Mouse (Mus musculus): Measurements from ENCODE around the gene Vezf1. TPM values are rescaled to one million over a fixed set of nuclear protein-coding genes. Genes with fewer than 3 reads are reported as not detected.

The Vezf1 gene
- polyA plus RNA-seq, 1 experiment from 2014 or later, result 69.9 TPM

GRCm38 (mm10) chr11:88110031-88110594 lies 42.0 kb downstream of the Vezf1 start:
- Histone ChIP-seq H3K9ac (replicated peaks; ENCODE audit: low read length) (no peak overlapping the region), H3K36me3 (ENCODE audit: control insufficient read depth, insufficient read depth, low read length) (no peaks in the 10 kb centered on the region), H3K4me2 (ENCODE audit: low read length) (no peak overlapping the region), H3K4me3 (replicated peaks; ENCODE audit: low read depth, low read length) (no peak overlapping the region), H3K4me1 (ENCODE audit: control insufficient read depth, insufficient read depth, low read length) (peaks cover 20% of the 10 kb centered on the region), H3K9me3 (ENCODE audit: control insufficient read depth, low read length) (no peaks in the 10 kb centered on the region), H3K27me3 (ENCODE audit: control insufficient read depth, insufficient read depth, low read length) (no peaks in the 10 kb centered on the region), H3K27ac (replicated peaks; ENCODE audit: low read depth, low read length) (no peak overlapping the region)
- no peak for ATAC-seq (ENCODE audit: low FRiP score, low TSS enrichment)
- DNase-seq, result no peak
- 73% methylated on average over 9 of the region's 9 CpGs for WGBS

GRCm38 (mm10) chr11:88112078-88112477 lies 44.0 kb downstream of the Vezf1 start:
- DNase-seq, result no peak
- Histone ChIP-seq H3K4me3 (replicated peaks; ENCODE audit: low read depth, low read length) (no peak overlapping the region), H3K4me2 (ENCODE audit: low read length) (no peak overlapping the region), H3K36me3 (ENCODE audit: control insufficient read depth, insufficient read depth, low read length) (no peaks in the 10 kb centered on the region), H3K4me1 (ENCODE audit: control insufficient read depth, insufficient read depth, low read length) (peaks cover 22% of the 10 kb centered on the region), H3K27ac (replicated peaks; ENCODE audit: low read depth, low read length) (no peak overlapping the region), H3K9me3 (ENCODE audit: control insufficient read depth, low read length) (no peaks in the 10 kb centered on the region), H3K9ac (replicated peaks; ENCODE audit: low read length) (no peak overlapping the region), H3K27me3 (ENCODE audit: control insufficient read depth, insufficient read depth, low read length) (no peaks in the 10 kb centered on the region)
- no peak for ATAC-seq (ENCODE audit: low FRiP score, low TSS enrichment)
- 59% methylated on average over 13 of the region's 13 CpGs for WGBS

GRCm38 (mm10) chr11:88112677-88113333 lies 44.7 kb downstream of the Vezf1 start:
- WGBS, result 76% methylated on average over 7 of the region's 7 CpGs
- H3K4me1 ChIP-seq (ENCODE audit: control insufficient read depth, insufficient read depth, low read length), result peaks cover 30% of the 10 kb centered on the region
- ATAC-seq (ENCODE audit: low FRiP score, low TSS enrichment), result no peak

GRCm38 (mm10) chr11:88113543-88114271 lies 45.6 kb downstream of the Vezf1 start:
- Histone ChIP-seq H3K4me2 (ENCODE audit: low read length) (no peak overlapping the region), H3K36me3 (ENCODE audit: control insufficient read depth, insufficient read depth, low read length) (no peaks in the 10 kb centered on the region), H3K9ac (replicated peaks; ENCODE audit: low read length) (no peak overlapping the region), H3K27ac (replicated peaks; ENCODE audit: low read depth, low read length) (no peak overlapping the region; the same call in 1 of the 2 replicates), H3K9me3 (ENCODE audit: control insufficient read depth, low read length) (no peaks in the 10 kb centered on the region), H3K4me3 (replicated peaks; ENCODE audit: low read depth, low read length) (no peak overlapping the region), H3K4me1 (ENCODE audit: control insufficient read depth, insufficient read depth, low read length) (peaks cover 39% of the 10 kb centered on the region), H3K27me3 (ENCODE audit: control insufficient read depth, insufficient read depth, low read length) (no peaks in the 10 kb centered on the region)
- no peak for DNase-seq
- WGBS, result 58% methylated on average over 6 of the region's 6 CpGs
- no peak for ATAC-seq (ENCODE audit: low FRiP score, low TSS enrichment)

More at GRCm38 (mm10) chr11:88112677-88113333, 44.7 kb downstream of the Vezf1 start:
- H3K9ac ChIP-seq (replicated peaks; ENCODE audit: low read length), result no peak overlapping the region
- no peak overlapping the region for H3K4me3 ChIP-seq (replicated peaks; ENCODE audit: low read depth, low read length)
- no peaks in the 10 kb centered on the region for H3K36me3 ChIP-seq (ENCODE audit: control insufficient read depth, insufficient read depth, low read length)
- H3K9me3 ChIP-seq (ENCODE audit: control insufficient read depth, low read length), result no peaks in the 10 kb centered on the region
- no peaks in the 10 kb centered on the region for H3K27me3 ChIP-seq (ENCODE audit: control insufficient read depth, insufficient read depth, low read length)
- no peak overlapping the region for H3K4me2 ChIP-seq (ENCODE audit: low read length)
- DNase-seq, result no peak
- no peak overlapping the region for H3K27ac ChIP-seq (replicated peaks; ENCODE audit: low read depth, low read length)

GRCm38 (mm10) chr11:88114871-88115301 lies 46.8 kb downstream of the Vezf1 start:
- no peaks in the 10 kb centered on the region for H3K36me3 ChIP-seq (ENCODE audit: control insufficient read depth, insufficient read depth, low read length)
- ATAC-seq (ENCODE audit: low FRiP score, low TSS enrichment) (no peak), DNase-seq (peak; percentile 46)
- H3K4me1 ChIP-seq (ENCODE audit: control insufficient read depth, insufficient read depth, low read length), result peaks cover 50% of the 10 kb centered on the region
- 26% methylated on average over 8 of the region's 8 CpGs for WGBS
- H3K4me2 ChIP-seq (ENCODE audit: low read length), result 0 out of 2 replicates have a peak overlapping the region, but pooled peaks have one; percentile 6
- no peak overlapping the region for H3K9ac ChIP-seq (replicated peaks; ENCODE audit: low read length)
- H3K27ac ChIP-seq (replicated peaks; ENCODE audit: low read depth, low read length), result peak overlapping the region; percentile 49
- H3K9me3 ChIP-seq (ENCODE audit: control insufficient read depth, low read length), result no peaks in the 10 kb centered on the region
- H3K27me3 ChIP-seq (ENCODE audit: control insufficient read depth, insufficient read depth, low read length), result no peaks in the 10 kb centered on the region
- no peak overlapping the region for H3K4me3 ChIP-seq (replicated peaks; ENCODE audit: low read depth, low read length)

- Histone ChIP-seq H3K9ac (replicated peaks; ENCODE audit: low read length) (no peak overlapping the region), H3K27me3 (ENCODE audit: control insufficient read depth, insufficient read depth, low read length) (no peaks in the 10 kb centered on the region), H3K27ac (replicated peaks; ENCODE audit: low read depth, low read length) (no peak overlapping the region), H3K4me3 (replicated peaks; ENCODE audit: low read depth, low read length) (no peak overlapping the region), H3K4me1 (ENCODE audit: control insufficient read depth, insufficient read depth, low read length) (peaks cover 58% of the 10 kb centered on the region), H3K36me3 (ENCODE audit: control insufficient read depth, insufficient read depth, low read length) (no peaks in the 10 kb centered on the region), H3K4me2 (ENCODE audit: low read length) (no peak overlapping the region), H3K9me3 (ENCODE audit: control insufficient read depth, low read length) (no peaks in the 10 kb centered on the region)
- 92% methylated on average over 6 of the region's 6 CpGs for WGBS
- ATAC-seq (ENCODE audit: low FRiP score, low TSS enrichment), result no peak
- DNase-seq, result no peak
These were observed 48.5 kb downstream of the Vezf1 start for GRCm38 (mm10) chr11:88116568-88116967.

- WGBS, result 60% methylated on average over 10 of the region's 10 CpGs
- Histone ChIP-seq H3K27ac (replicated peaks; ENCODE audit: low read depth, low read length) (peak overlapping the region; percentile 93), H3K4me1 (ENCODE audit: control insufficient read depth, insufficient read depth, low read length) (peaks cover 65% of the 10 kb centered on the region)
These were observed 49.4 kb downstream of the Vezf1 start for GRCm38 (mm10) chr11:88117356-88118090.

GRCm38 (mm10) chr11:88118091-88118440 lies 50.0 kb downstream of the Vezf1 start:
- WGBS, result 23% methylated on average over 6 of the region's 6 CpGs
- Histone ChIP-seq H3K4me1 (ENCODE audit: control insufficient read depth, insufficient read depth, low read length) (peaks cover 66% of the 10 kb centered on the region), H3K27ac (replicated peaks; ENCODE audit: low read depth, low read length) (peak overlapping the region; percentile 93), H3K9me3 (ENCODE audit: control insufficient read depth, low read length) (no peaks in the 10 kb centered on the region), H3K27me3 (ENCODE audit: control insufficient read depth, insufficient read depth, low read length) (no peaks in the 10 kb centered on the region), H3K36me3 (ENCODE audit: control insufficient read depth, insufficient read depth, low read length) (no peaks in the 10 kb centered on the region), H3K9ac (replicated peaks; ENCODE audit: low read length) (no peak overlapping the region), H3K4me3 (replicated peaks; ENCODE audit: low read depth, low read length) (no peak overlapping the region), H3K4me2 (ENCODE audit: low read length) (no peak overlapping the region)
- ATAC-seq (ENCODE audit: low FRiP score, low TSS enrichment), result no peak
- DNase-seq, result no peak

More at GRCm38 (mm10) chr11:88117356-88118090, 49.4 kb downstream of the Vezf1 start:
- DNase-seq (no peak), ATAC-seq (ENCODE audit: low FRiP score, low TSS enrichment) (no peak)
- H3K4me3 ChIP-seq (replicated peaks; ENCODE audit: low read depth, low read length), result no peak overlapping the region
- H3K27me3 ChIP-seq (ENCODE audit: control insufficient read depth, insufficient read depth, low read length), result no peaks in the 10 kb centered on the region
- no peak overlapping the region for H3K4me2 ChIP-seq (ENCODE audit: low read length)
- no peaks in the 10 kb centered on the region for H3K9me3 ChIP-seq (ENCODE audit: control insufficient read depth, low read length)
- no peaks in the 10 kb centered on the region for H3K36me3 ChIP-seq (ENCODE audit: control insufficient read depth, insufficient read depth, low read length)
- H3K9ac ChIP-seq (replicated peaks; ENCODE audit: low read length), result no peak overlapping the region

All from midbrain, embryonic 14.5 days (tissue).